Mouse (Mus musculus): ENCODE data around the gene C7. TPM values are rescaled to one million over a fixed set of nuclear protein-coding genes. Genes with fewer than 3 reads are reported as not detected.
"Not testable (repeated sequence)": the region's sequence is repeated elsewhere in the genome, so short reads cannot be mapped to it uniquely, and the experiment has no call there.

The C7 gene
- polyA plus RNA-seq, 1 experiment from 2014 or later, result not detected

DNA sequence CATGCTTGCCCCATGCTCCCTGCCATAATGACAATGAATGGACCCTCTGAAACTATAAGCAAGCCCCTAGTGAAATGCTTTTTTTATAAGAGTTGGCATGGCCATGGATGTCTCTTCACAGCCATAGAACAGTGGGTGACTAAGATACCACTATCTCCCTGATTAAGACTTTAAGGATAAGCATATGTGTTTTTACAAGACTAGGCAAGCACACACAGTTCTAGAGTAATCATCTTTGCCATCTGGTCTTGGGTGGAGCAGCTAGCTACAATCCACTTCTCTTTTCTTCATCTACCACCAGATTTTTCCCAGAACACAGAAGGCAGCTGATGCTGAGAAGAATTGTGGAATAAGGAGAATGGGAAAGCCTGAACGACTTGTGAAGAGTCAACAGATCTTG lies 17.7 kb upstream of the C7 start:
- Histone ChIP-seq H3K4me3 (replicated peaks) (no peak overlapping the region), H3K9me3 (no peaks in the 10 kb centered on the region), H3K27me3 (no peaks in the 10 kb centered on the region), H3K27ac (no peak overlapping the region), H3K36me3 (replicated peaks) (no peaks in the 10 kb centered on the region), H3K9ac (no peak overlapping the region), H3K4me2 (no peak overlapping the region), H3K4me1 (no peaks in the 10 kb centered on the region)
- WGBS, result 90% methylated on average over 1 of the region's 1 CpGs
- ATAC-seq (ENCODE audit: low FRiP score), result no peak

DNA sequence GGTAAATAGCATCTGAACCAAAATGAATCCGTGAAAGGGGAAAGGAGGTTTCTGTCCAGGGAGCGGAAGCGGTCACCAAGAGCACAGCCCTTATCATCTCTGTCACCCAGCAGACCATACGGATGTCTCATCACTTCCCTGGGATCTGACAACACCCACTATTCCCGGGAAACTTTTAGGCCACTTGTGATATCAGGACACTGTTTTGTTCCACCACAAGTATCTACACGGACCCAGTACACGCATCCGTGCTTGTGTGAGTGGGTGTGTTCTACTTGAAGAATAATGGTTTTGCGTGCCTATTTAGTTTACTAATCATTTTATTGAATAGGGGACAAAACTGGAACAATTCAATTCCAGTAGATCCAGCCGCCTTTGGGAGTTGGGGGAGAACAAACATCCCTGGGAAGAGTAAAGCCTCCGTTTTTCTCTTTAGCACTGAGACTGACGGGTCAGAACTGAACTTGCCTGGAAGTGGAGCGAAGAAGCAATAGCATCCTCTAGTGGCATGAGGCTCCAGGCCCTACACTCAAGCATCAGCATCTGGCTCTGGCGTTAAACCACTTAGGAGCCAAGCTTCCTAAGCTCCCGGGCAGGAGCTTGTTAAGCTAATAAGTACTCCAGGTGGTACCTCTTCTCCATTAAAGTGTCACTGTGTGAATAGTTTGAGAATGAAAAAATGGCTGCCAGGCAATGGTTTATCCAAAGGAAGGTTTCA lies 5.4 kb upstream of the C7 start:
- H3K9ac ChIP-seq, result no peak overlapping the region
- ATAC-seq (ENCODE audit: low FRiP score), result peak; percentile 58; the same call in 1 of the 2 replicates
- WGBS, result 58% methylated on average over 15 of the region's 15 CpGs

GRCm38 (mm10) chr15:5045560-5046284 lies 17.8 kb downstream of the C7 start:
- peak; percentile 60; the same call in 1 of the 2 replicates for ATAC-seq (ENCODE audit: low FRiP score)
- H3K36me3 ChIP-seq (replicated peaks), result no peaks in the 10 kb centered on the region
- WGBS, result 63% methylated on average over 11 of the region's 11 CpGs

More for the DNA sequence above, 5.4 kb upstream of the C7 start:
- H3K4me3 ChIP-seq (replicated peaks), result no peak overlapping the region
- no peaks in the 10 kb centered on the region for H3K27me3 ChIP-seq
- H3K9me3 ChIP-seq, result no peaks in the 10 kb centered on the region
- H3K4me1 ChIP-seq, result no peaks in the 10 kb centered on the region
- H3K27ac ChIP-seq, result no peak overlapping the region
- H3K36me3 ChIP-seq (replicated peaks), result no peaks in the 10 kb centered on the region
- H3K4me2 ChIP-seq, result no peak overlapping the region

GRCm38 (mm10) chr15:5029256-5029655 lies 34.3 kb downstream of the C7 start:
- no peak overlapping the region for H3K4me2 ChIP-seq
- H3K27me3 ChIP-seq, result no peaks in the 10 kb centered on the region
- 0 out of 2 replicates have a peak, but pooled peaks cover 4% of the 10 kb centered on the region for H3K9me3 ChIP-seq
- no peak for ATAC-seq (ENCODE audit: low FRiP score)
- no peaks in the 10 kb centered on the region for H3K36me3 ChIP-seq (replicated peaks)
- no peak overlapping the region for H3K4me3 ChIP-seq (replicated peaks)
- H3K27ac ChIP-seq, result no peak overlapping the region
- H3K4me1 ChIP-seq, result no peaks in the 10 kb centered on the region
- 89% methylated on average over 4 of the region's 4 CpGs for WGBS
- no peak overlapping the region for H3K9ac ChIP-seq

More at GRCm38 (mm10) chr15:5045560-5046284, 17.8 kb downstream of the C7 start:
- H3K9ac ChIP-seq, result no peak overlapping the region
- H3K27me3 ChIP-seq, result no peaks in the 10 kb centered on the region
- H3K4me1 ChIP-seq, result 0 out of 2 replicates have a peak, but pooled peaks cover 3% of the 10 kb centered on the region
- no peak overlapping the region for H3K27ac ChIP-seq
- no peaks in the 10 kb centered on the region for H3K9me3 ChIP-seq
- no peak overlapping the region for H3K4me3 ChIP-seq (replicated peaks)
- no peak overlapping the region for H3K4me2 ChIP-seq

GRCm38 (mm10) chr15:5023479-5024265 lies 39.9 kb downstream of the C7 start:
- H3K36me3 ChIP-seq (replicated peaks); H3K9me3 ChIP-seq; ATAC-seq (ENCODE audit: low FRiP score); H3K27me3 ChIP-seq; H3K4me3 ChIP-seq (replicated peaks); H3K27ac ChIP-seq; H3K9ac ChIP-seq; H3K4me2 ChIP-seq; H3K4me1 ChIP-seq: not testable (repeated sequence)
- WGBS, result 91% methylated on average over 14 of the region's 14 CpGs

- H3K4me1 ChIP-seq, result no peaks in the 10 kb centered on the region
- ATAC-seq (ENCODE audit: low FRiP score), result no peak
- no peak overlapping the region for H3K27ac ChIP-seq
- H3K36me3 ChIP-seq (replicated peaks), result no peaks in the 10 kb centered on the region
- H3K9ac ChIP-seq, result no peak overlapping the region
- no peak overlapping the region for H3K4me3 ChIP-seq (replicated peaks)
- no peak overlapping the region for H3K4me2 ChIP-seq
- H3K9me3 ChIP-seq, result no peaks in the 10 kb centered on the region
- no peaks in the 10 kb centered on the region for H3K27me3 ChIP-seq
- WGBS, result 88% methylated on average over 11 of the region's 11 CpGs
Measured at GRCm38 (mm10) chr15:5009644-5010107, 53.9 kb downstream of the C7 start.

- Histone ChIP-seq H3K9me3 (no peaks in the 10 kb centered on the region), H3K4me1 (peaks cover 9% of the 10 kb centered on the region; the same call in 1 of the 2 replicates), H3K4me3 (replicated peaks) (no peak overlapping the region), H3K4me2 (no peak overlapping the region), H3K27ac (no peak overlapping the region), H3K36me3 (replicated peaks) (no peaks in the 10 kb centered on the region), H3K27me3 (no peaks in the 10 kb centered on the region), H3K9ac (no peak overlapping the region)
- ATAC-seq (ENCODE audit: low FRiP score), result no peak
- 88% methylated on average over 6 of the region's 6 CpGs for WGBS
Measured at GRCm38 (mm10) chr15:5003503-5004196, 59.9 kb downstream of the C7 start.

DNA sequence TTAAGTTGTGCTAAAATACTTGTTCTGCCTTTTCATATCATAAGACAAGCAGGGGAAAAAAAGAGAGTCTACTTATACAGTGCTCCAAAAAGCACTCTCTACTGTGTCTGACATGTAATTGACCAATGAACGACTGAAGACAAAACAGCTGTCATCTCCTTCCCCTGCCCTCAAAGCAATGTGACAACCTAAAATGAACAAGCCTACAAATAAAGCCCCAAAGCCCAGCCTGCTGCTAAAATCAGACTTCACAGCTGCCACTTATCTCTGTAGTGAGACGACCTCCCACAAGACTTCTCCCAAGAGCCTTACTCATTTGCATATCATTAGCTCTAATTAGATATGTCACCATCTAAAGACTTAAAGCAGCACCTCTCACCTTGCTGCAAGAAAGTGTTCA lies 60.6 kb downstream of the C7 start:
- H3K27me3 ChIP-seq, result no peaks in the 10 kb centered on the region
- H3K9me3 ChIP-seq, result no peaks in the 10 kb centered on the region
- H3K4me1 ChIP-seq, result peaks cover 9% of the 10 kb centered on the region; the same call in 1 of the 2 replicates
- ATAC-seq (ENCODE audit: low FRiP score), result peak; percentile 87
- H3K27ac ChIP-seq, result no peak overlapping the region
- 25% methylated on average over 2 of the region's 2 CpGs for WGBS
- H3K36me3 ChIP-seq (replicated peaks), result no peaks in the 10 kb centered on the region
- H3K4me3 ChIP-seq (replicated peaks), result no peak overlapping the region
- no peak overlapping the region for H3K4me2 ChIP-seq
- H3K9ac ChIP-seq, result no peak overlapping the region

DNA sequence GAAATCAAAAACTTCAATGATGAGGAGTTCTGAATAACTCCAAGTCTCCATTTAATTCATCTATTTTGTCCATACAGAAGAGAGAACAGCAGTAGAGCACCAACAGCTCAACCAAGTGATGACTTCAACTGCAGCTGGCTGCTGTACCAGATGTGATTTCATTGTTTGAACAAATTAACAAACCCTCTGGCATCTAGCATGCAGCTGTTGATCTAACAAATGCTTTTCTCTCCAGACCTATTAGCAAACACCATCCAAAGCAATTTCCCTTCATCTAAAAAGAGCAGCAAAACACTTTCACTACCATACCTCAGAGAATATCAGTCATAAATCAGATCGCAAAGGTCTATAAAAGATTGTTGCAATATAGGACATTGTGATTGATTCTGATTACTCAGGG lies 90.2 kb downstream of the C7 start:
- H3K27me3 ChIP-seq, result no peaks in the 10 kb centered on the region
- no peak overlapping the region for H3K9ac ChIP-seq
- H3K4me2 ChIP-seq, result no peak overlapping the region
- no peaks in the 10 kb centered on the region for H3K9me3 ChIP-seq
- no peak overlapping the region for H3K4me3 ChIP-seq (replicated peaks)
- no peaks in the 10 kb centered on the region for H3K4me1 ChIP-seq
- no peak overlapping the region for H3K27ac ChIP-seq
- no peaks in the 10 kb centered on the region for H3K36me3 ChIP-seq (replicated peaks)
- WGBS, result 98% methylated on average over 1 of the region's 1 CpGs
- no peak for ATAC-seq (ENCODE audit: low FRiP score)
